Comparison of ENCODE assay signal across 21 mouse cellular contexts in genomic region chr9:95932855-95933254, GRCm38 (mm10). TPM values are rescaled to one million over a fixed set of nuclear protein-coding genes. Genes with fewer than 3 reads are reported as not detected.
DNase-seq lines count a peak whose midpoint lies in the region; ATAC-seq and TF ChIP-seq lines count a peak whose summit lies in the region.
"Had no signal": no experiment of that assay in that cellular context is flagged by ENCODE, and none has a peak within 500 bp of the region (broad histone marks: within the 10 kb centered on the region; RNA-seq: fewer than 3 reads in every experiment).

No protein-coding gene starts in this region.

- no peak for ATAC-seq in liver, embryonic 14.5 days (ENCODE audit: insufficient read depth)
- no peak for ATAC-seq in Patski
- no peak for ATAC-seq in stomach, postnatal 0 days (ENCODE audit: low FRiP score, low TSS enrichment)
- ATAC-seq in kidney, embryonic 14.5 days (ENCODE audit: low FRiP score, low TSS enrichment): no peak
- ATAC-seq: CD4-positive, CD25-positive, alpha-beta regulatory T cell, adult 4 months; midbrain, embryonic 13.5 days had no signal

- POLR2A ChIA-PET in Patski (lab: Charles Lee): no interaction called here

- H3K9me3 ChIP-seq in liver, embryonic 14.5 days (ENCODE audit: control insufficient read depth, low read length): no peaks in the 10 kb centered on the region
- H3K9me3 ChIP-seq in stomach, postnatal 0 days (ENCODE audit: control insufficient read depth, low read length): no peaks in the 10 kb centered on the region
- H3K9me3 ChIP-seq in kidney, embryonic 14.5 days (ENCODE audit: control insufficient read depth, low read length): no peaks in the 10 kb centered on the region
- H3K9me3 ChIP-seq: embryonic facial prominence, embryonic 15.5 days; hindbrain, embryonic 15.5 days; midbrain, embryonic 13.5 days; neural tube, embryonic 13.5 days had no signal

- H3K4me2 ChIP-seq in liver, embryonic 14.5 days (ENCODE audit: low read depth): no peak overlapping the region
- H3K4me2 ChIP-seq in stomach, postnatal 0 days (replicated peaks; ENCODE audit: low read depth): no peak overlapping the region
- H3K4me2 ChIP-seq in kidney, embryonic 14.5 days (replicated peaks; ENCODE audit: low read depth, low read length): no peak overlapping the region
- H3K4me2 ChIP-seq: embryonic facial prominence, embryonic 15.5 days; hindbrain, embryonic 15.5 days; midbrain, embryonic 13.5 days; neural tube, embryonic 13.5 days had no signal

- TF ChIP-seq CTCF in liver, embryonic 14.5 days (IDR thresholded peaks at IDR 0.05; ENCODE audit: low read depth): peak; percentile 27; the same call in 1 of the 2 replicates
- peak; percentile 26 for TF ChIP-seq CTCF in Patski (IDR thresholded peaks at IDR 0.05)
- TF ChIP-seq CTCF in stomach, postnatal 0 days (IDR thresholded peaks at IDR 0.05; ENCODE audit: low read depth): 0 out of 2 replicates have a peak, but pooled peaks have one; percentile 16

- no peak overlapping the region for H3K4me3 ChIP-seq in liver, embryonic 14.5 days (ENCODE audit: insufficient read depth in 1 of 2, low read depth in 2 of 2, low read length in 2 of 2)
- no peak overlapping the region for H3K4me3 ChIP-seq in stomach, postnatal 0 days (ENCODE audit: low read depth, low read length)
- H3K4me3 ChIP-seq in kidney, embryonic 14.5 days (ENCODE audit: low read length): no peak overlapping the region
- H3K4me3 ChIP-seq: embryonic facial prominence, embryonic 15.5 days; hindbrain, embryonic 15.5 days; midbrain, embryonic 13.5 days; neural tube, embryonic 13.5 days had no signal

- H3K27ac ChIP-seq in liver, embryonic 14.5 days: no peak overlapping the region
- H3K27ac ChIP-seq in stomach, postnatal 0 days (replicated peaks): no peak overlapping the region
- no peak overlapping the region for H3K27ac ChIP-seq in kidney, embryonic 14.5 days (ENCODE audit: low read depth, low read length)
- H3K27ac ChIP-seq: embryonic facial prominence, embryonic 15.5 days; hindbrain, embryonic 15.5 days; midbrain, embryonic 13.5 days; neural tube, embryonic 13.5 days had no signal

- no peaks in the 10 kb centered on the region for H3K27me3 ChIP-seq in liver, embryonic 14.5 days (ENCODE audit: control insufficient read depth, insufficient read depth, low read length)
- no peaks in the 10 kb centered on the region for H3K27me3 ChIP-seq in Patski
- H3K27me3 ChIP-seq in stomach, postnatal 0 days (ENCODE audit: control insufficient read depth, insufficient read depth, low read length): no peaks in the 10 kb centered on the region
- H3K27me3 ChIP-seq in kidney, embryonic 14.5 days (ENCODE audit: control insufficient read depth, insufficient read depth, low read length): no peaks in the 10 kb centered on the region
- H3K27me3 ChIP-seq: embryonic facial prominence, embryonic 15.5 days; hindbrain, embryonic 15.5 days; midbrain, embryonic 13.5 days; neural tube, embryonic 13.5 days had no signal

- no peaks in the 10 kb centered on the region for H3K4me1 ChIP-seq in liver, embryonic 14.5 days (replicated peaks; ENCODE audit: control insufficient read depth in 2 of 2, insufficient read depth in 2 of 2, low read length in 1 of 2)
- H3K4me1 ChIP-seq in stomach, postnatal 0 days (replicated peaks; ENCODE audit: control insufficient read depth, insufficient read depth): no peaks in the 10 kb centered on the region
- H3K4me1 ChIP-seq in kidney, embryonic 14.5 days (ENCODE audit: control insufficient read depth, insufficient read depth, low read length): no peaks in the 10 kb centered on the region
- H3K4me1 ChIP-seq: embryonic facial prominence, embryonic 15.5 days; hindbrain, embryonic 15.5 days; midbrain, embryonic 13.5 days; neural tube, embryonic 13.5 days had no signal

- in situ Hi-C loops in Patski (cut with MboI; ENCODE audit: low pct_unique_long_range_greater_than_20kb): no loop called here

- no peak for TF ChIP-seq EP300 in liver, embryonic 14.5 days (IDR thresholded peaks at IDR 0.05; ENCODE audit: low read depth)
- TF ChIP-seq EP300 in stomach, postnatal 0 days (optimal IDR thresholded peaks at IDR 0.05): no peak

- CTCF ChIA-PET in Patski (lab: Charles Lee): interaction anchor here (1.3 kb wide), 1 partner anchor 9 kb away, joined by 3 read pairs; no protein-coding TSS in a partner anchor

- no peak overlapping the region for H3K9ac ChIP-seq in liver, embryonic 14.5 days (replicated peaks)
- H3K9ac ChIP-seq in stomach, postnatal 0 days (ENCODE audit: low read length): no peak overlapping the region
- H3K9ac ChIP-seq in kidney, embryonic 14.5 days (ENCODE audit: low read depth, low read length): no peak overlapping the region
- H3K9ac ChIP-seq: embryonic facial prominence, embryonic 15.5 days; hindbrain, embryonic 15.5 days; midbrain, embryonic 13.5 days; neural tube, embryonic 13.5 days had no signal

- DNase-seq in liver, embryonic 14.5 days (ENCODE audit: low read depth in 3 of 3, low spot score in 3 of 3): no peak
- DNase-seq in liver (no peak), ES-CJ7 (ENCODE audit: low read depth, low spot score) (peak; percentile 37), Patski (ENCODE audit: low read depth, low spot score) (no peak)
- DNase-seq in stomach, postnatal 0 days (ENCODE audit: low spot score): no peak
- DNase-seq in gastrocnemius, postnatal 25 days: no peak
- DNase-seq: adrenal gland, postnatal 36 days; cerebellum, adult 11-12 months; cerebellum, postnatal 25 days; heart, adult 11 months; heart, postnatal 4 days; kidney, adult 18-20 months; kidney, postnatal 14 days; lung, postnatal 10 days; right cerebral cortex, adult 18-20 months had no signal

- no peaks in the 10 kb centered on the region for H3K36me3 ChIP-seq in liver, embryonic 14.5 days (replicated peaks; ENCODE audit: control insufficient read depth, insufficient read depth, low read depth)
- no peaks in the 10 kb centered on the region; the same call in 1 of the 2 replicates for H3K36me3 ChIP-seq in stomach, postnatal 0 days (ENCODE audit: control insufficient read depth, insufficient read depth, low read length)
- peaks cover 18% of the 10 kb centered on the region for H3K36me3 ChIP-seq in kidney, embryonic 14.5 days (ENCODE audit: control insufficient read depth, insufficient read depth, low read length)

RNA-seq across cellular contexts. Expression of gene Xrn1, which starts 21.7 kb away (rescaled TPM):
- polyA plus RNA-seq in liver, embryonic 14.5 days (2012; rRNA removed): 2.5 and 3.2 TPM in 2 replicates
- 4.5 and 5.3 TPM in 2 replicates for polyA plus RNA-seq in liver, embryonic 14.5 days (2014; fragmentation: Nextera tagmentation; extraction: Ambion mirVana)
- 15.3 TPM for polyA plus RNA-seq in Patski (2021)
- 5.4 and 7.6 TPM in 2 replicates for polyA plus RNA-seq in stomach, postnatal 0 days (2015; fragmentation: Nextera tagmentation; extraction: Ambion mirVana)
- polyA plus RNA-seq in kidney, embryonic 14.5 days (2014; fragmentation: Nextera tagmentation; extraction: Ambion mirVana): 13.1 and 29.2 TPM in 2 replicates
- 1 to 10 TPM; 8.1 to 9.2 TPM for total RNA-seq in gastrocnemius, postnatal 25 days (2021)
